In genomic region chr3:106457298-106457869, GRCm38 (mm10) we compare ENCODE assay signal across 28 mouse cellular contexts. TPM values are rescaled to one million over a fixed set of nuclear protein-coding genes. Genes with fewer than 3 reads are reported as not detected.
"Had no signal": no experiment of that assay in that cellular context is flagged by ENCODE, and none has a peak within 500 bp of the region (broad histone marks: within the 10 kb centered on the region; RNA-seq: fewer than 3 reads in every experiment).

No protein-coding gene starts in this region.

- H3K9me3 ChIP-seq: heart, embryonic 13.5 days; heart, embryonic 15.5 days; hindbrain, embryonic 13.5 days; hindbrain, embryonic 15.5 days; limb, embryonic 13.5 days had no signal

- DNase-seq: forebrain, postnatal 0 days; gastrocnemius, postnatal 14 days; gastrocnemius, postnatal 36 days; heart, adult 2 months; heart, postnatal 14 days; heart, postnatal 36 days; kidney, adult 18-20 months; kidney, adult 8-10 months; kidney, postnatal 10 days; kidney, postnatal 25 days; kidney, postnatal 4 days; left cerebral cortex, postnatal 4 days had no signal

- H3K27me3 ChIP-seq: heart, embryonic 13.5 days; heart, embryonic 15.5 days; hindbrain, embryonic 13.5 days; hindbrain, embryonic 15.5 days; limb, embryonic 13.5 days had no signal

- H3K27ac ChIP-seq: heart, adult 2 months; heart, embryonic 13.5 days; heart, embryonic 15.5 days; hindbrain, embryonic 13.5 days; hindbrain, embryonic 15.5 days; hindbrain, postnatal 0 days; layer of hippocampus, adult 2 months; limb, embryonic 13.5 days had no signal

- H3K9ac ChIP-seq: forebrain, postnatal 0 days; heart, embryonic 13.5 days; heart, embryonic 15.5 days; hindbrain, embryonic 13.5 days; hindbrain, embryonic 15.5 days; limb, embryonic 13.5 days had no signal

- ATAC-seq: forebrain, postnatal 0 days; hindbrain, postnatal 0 days; intestine, postnatal 0 days had no signal

- H3K36me3 ChIP-seq: heart, embryonic 13.5 days; heart, embryonic 15.5 days; hindbrain, embryonic 13.5 days; hindbrain, embryonic 15.5 days; limb, embryonic 13.5 days had no signal

- H3K4me2 ChIP-seq: heart, embryonic 11.5 days; heart, embryonic 13.5 days; heart, embryonic 15.5 days; hindbrain, embryonic 13.5 days; hindbrain, embryonic 15.5 days; limb, embryonic 13.5 days had no signal

- H3K4me1 ChIP-seq: heart, embryonic 13.5 days; heart, embryonic 15.5 days; hindbrain, embryonic 13.5 days; hindbrain, embryonic 15.5 days; limb, embryonic 13.5 days had no signal

- H3K4me3 ChIP-seq: heart, adult 2 months; heart, embryonic 13.5 days; heart, embryonic 15.5 days; hindbrain, embryonic 13.5 days; hindbrain, embryonic 15.5 days; layer of hippocampus, adult 2 months; limb, embryonic 13.5 days had no signal

RNA-seq across cellular contexts. Expression of gene Chil6, which starts 51.4 kb away (rescaled TPM):
- polyA plus RNA-seq: forebrain, postnatal 0 days; gonadal fat pad, adult 2 months; heart, adult 2 months; heart, embryonic 11.5 days; heart, embryonic 13.5 days; heart, embryonic 15.5 days; heart, postnatal 0 days; hindbrain, embryonic 11.5 days; hindbrain, embryonic 13.5 days; hindbrain, embryonic 15.5 days; hindbrain, postnatal 0 days; intestine, embryonic 14.5 days; kidney, embryonic 14.5 days; kidney, embryonic 16.5 days; limb, embryonic 11.5 days; limb, embryonic 13.5 days had no signal
